Mouse (Mus musculus): ENCODE measurements around the gene Nagpa.

DNA sequence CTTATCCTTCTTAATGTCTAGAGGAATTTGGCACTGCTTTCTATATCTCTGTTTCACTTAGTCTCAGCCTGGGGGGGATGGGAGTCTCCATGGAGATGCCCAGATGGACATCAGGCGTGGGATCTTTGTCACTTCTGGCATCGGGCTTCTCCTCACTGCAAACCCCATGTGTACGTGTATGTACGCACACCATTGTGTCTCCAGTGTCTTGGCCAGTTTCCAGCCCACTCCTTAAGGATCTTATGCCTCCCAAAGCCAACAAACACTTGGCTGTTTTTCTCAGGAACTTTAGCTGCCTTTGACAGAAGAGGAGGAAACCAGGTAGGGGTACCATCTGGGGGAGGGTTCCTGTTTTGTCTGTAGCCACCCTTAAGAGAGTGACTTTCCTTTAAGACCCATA lies 17.6 kb upstream of the Nagpa start:
- TF ChIP-seq POLR2A (IDR thresholded peaks at IDR 0.05; ENCODE audit: insufficient read length, low read depth) (no peak), USF1 (IDR thresholded peaks at IDR 0.05; ENCODE audit: low read depth) (no peak), E2F4 (IDR thresholded peaks at IDR 0.05; ENCODE audit: insufficient read depth) (no peak), MAX (IDR thresholded peaks at IDR 0.05; ENCODE audit: low read depth) (no peak)
